Mouse (Mus musculus) heart, embryonic 10.5 days (tissue): ENCODE measurements at regions not wholly inside any gene's neighbourhood (a gene's known extent, or its start where the extent isn't known, plus 50 kb on each side); places are given as distances from the start of the nearest gene placed in this dataset.

Experiments
- DNase-seq: peaks from one replicate; pipeline ENCODE4 v3.0.0-alpha.2; 2017; ENCODE audit warnings: low spot score
- H3K27ac ChIP-seq: fragments of 300-500 bp; sonication (generic); 2 replicates; pipeline ENCODE4 v1.5.1; 2016; ENCODE audit warnings: mild to moderate bottlenecking
- H3K27me3 ChIP-seq: fragments of 300-500 bp; sonication (generic); 2 replicates; pipeline ENCODE4 v1.6.1; 2016; ENCODE audit warnings: mild to moderate bottlenecking; ENCODE audit not compliant: poor library complexity, insufficient read depth, severe bottlenecking
- H3K36me3 ChIP-seq: fragments of 300-500 bp; sonication (generic); 2 replicates; pipeline ENCODE4 v1.6.1; 2016; ENCODE audit warnings: mild to moderate bottlenecking, moderate library complexity
- H3K4me1 ChIP-seq: fragments of 300-500 bp; sonication (generic); 2 replicates; pipeline ENCODE4 v1.6.1; 2016; ENCODE audit warnings: mild to moderate bottlenecking
- H3K4me3 ChIP-seq: fragments of 300-500 bp; sonication (generic); 2 replicates; pipeline ENCODE4 v1.5.1; 2016; ENCODE audit warnings: mild to moderate bottlenecking, moderate library complexity
- H3K9me3 ChIP-seq: fragments of 300-500 bp; sonication (generic); 2 replicates; pipeline ENCODE4 v1.6.1; 2016; ENCODE audit warnings: mild to moderate bottlenecking, moderate library complexity
- WGBS: fragments of 180-500 bp; shearing (Covaris S2); methylation state at CpG from one replicate; pipeline ENCODE4 v1.1.7; 2016; 5-methylcytosine and 5-hydroxymethylcytosine counted together

DNA sequence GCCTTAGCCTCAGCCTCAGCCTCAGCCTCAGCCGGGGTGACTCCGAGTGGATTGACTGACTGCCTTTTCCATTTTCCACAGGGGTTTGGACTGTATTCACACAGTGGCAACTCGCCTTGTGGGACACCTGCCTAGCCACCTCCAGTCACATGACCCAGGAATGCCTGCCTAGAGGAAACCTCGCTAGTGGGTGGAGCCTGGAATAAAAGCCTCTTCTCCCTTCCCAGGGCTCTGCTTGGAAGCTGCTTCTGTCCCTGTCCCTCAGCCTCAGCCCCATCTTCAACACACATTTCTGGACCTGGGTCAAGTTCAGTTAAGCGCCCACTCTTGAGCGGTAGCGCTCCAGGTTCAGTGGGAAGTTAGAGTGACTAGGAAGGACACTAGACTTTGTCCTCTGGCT, 68.0 kb upstream of the Prdm11 start:
- Histone ChIP-seq H3K27ac (no peak overlapping the region), H3K27me3 (peaks cover 22% of the 10 kb centered on the region), H3K9me3 (no peaks in the 10 kb centered on the region), H3K4me3 (no peak overlapping the region), H3K4me1 (peaks cover 27% of the 10 kb centered on the region), H3K36me3 (no peaks in the 10 kb centered on the region)
- 80% methylated on average over 7 of the region's 7 CpGs for WGBS
- no peak for DNase-seq

DNA sequence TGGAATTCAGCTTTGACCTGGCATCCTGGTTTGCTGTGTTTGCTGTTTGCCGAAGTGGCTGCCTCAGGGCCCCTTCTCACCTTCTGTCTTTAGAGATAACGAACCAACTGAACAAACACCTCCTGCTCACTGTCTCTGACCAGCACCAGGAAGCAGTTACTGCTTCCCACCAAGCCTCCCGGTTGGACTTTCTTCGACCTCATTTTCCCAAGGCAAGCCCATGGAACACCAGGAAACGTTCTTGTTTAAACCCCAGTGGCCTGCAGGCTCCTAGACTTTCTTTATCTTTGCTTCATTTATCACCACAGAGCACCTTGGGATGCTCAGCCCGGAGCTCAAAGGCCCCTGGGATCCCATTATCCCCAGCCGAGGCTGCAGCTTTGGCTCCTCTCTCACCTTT, 66.4 kb upstream of the Prdm11 start:
- peak overlapping the region; percentile 38; the same call in 1 of the 2 replicates for H3K27ac ChIP-seq
- DNase-seq = no peak

DNA sequence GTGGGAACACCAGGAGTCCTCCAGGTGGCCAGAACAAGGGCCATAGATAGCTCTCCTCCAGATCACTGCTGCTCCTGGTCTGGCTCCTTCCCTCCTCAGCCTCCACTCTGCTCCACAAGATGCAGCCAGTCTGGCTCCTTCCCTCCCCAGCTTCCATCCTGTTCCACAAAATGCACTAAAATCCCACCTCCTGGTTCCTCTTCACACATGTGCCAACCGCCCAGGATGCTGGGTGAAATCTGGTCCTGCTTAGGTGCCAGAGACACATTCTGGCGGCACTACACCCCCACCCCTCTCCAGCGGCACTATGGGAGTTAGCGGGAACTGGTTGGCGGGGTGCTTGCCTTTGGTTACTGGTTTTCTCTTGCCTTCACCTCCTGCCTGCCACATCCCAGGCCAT, 64.9 kb upstream of the Prdm11 start:
- H3K4me3 ChIP-seq = no peak overlapping the region
- peaks cover 24% of the 10 kb centered on the region for H3K4me1 ChIP-seq
- DNase-seq = no peak
- no peaks in the 10 kb centered on the region for H3K36me3 ChIP-seq
- 85% methylated on average over 5 of the region's 5 CpGs for WGBS
- peaks cover 31% of the 10 kb centered on the region for H3K27me3 ChIP-seq
- no peak overlapping the region for H3K27ac ChIP-seq
- H3K9me3 ChIP-seq = no peaks in the 10 kb centered on the region

More for the DNA sequence above, 66.4 kb upstream of the Prdm11 start:
- 7% methylated on average over 7 of the region's 7 CpGs for WGBS
- Histone ChIP-seq H3K4me3 (no peak overlapping the region), H3K36me3 (no peaks in the 10 kb centered on the region), H3K27me3 (peaks cover 25% of the 10 kb centered on the region), H3K4me1 (peaks cover 27% of the 10 kb centered on the region), H3K9me3 (no peaks in the 10 kb centered on the region)

DNA sequence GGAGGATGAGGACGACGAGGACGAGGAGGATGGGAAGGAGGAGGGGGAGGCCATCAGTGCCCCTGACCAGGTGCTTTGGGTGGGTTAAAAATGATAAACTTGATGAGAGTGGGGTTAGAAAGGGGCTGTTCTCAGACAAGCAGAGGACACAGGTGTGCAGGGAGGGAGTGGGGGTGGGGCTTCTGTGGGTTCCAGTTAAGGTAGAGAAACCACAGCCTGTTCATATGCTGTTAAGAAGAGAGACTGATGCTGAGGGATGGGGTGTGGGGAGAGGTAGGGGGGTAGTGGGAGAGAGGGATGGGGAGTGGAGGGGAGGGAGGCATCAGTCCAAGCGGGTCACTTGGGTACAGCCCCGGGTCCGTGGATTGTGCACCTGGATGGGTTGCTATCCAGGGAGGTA, 60.6 kb upstream of the Prdm11 start:
- no peaks in the 10 kb centered on the region for H3K9me3 ChIP-seq
- peaks cover 25% of the 10 kb centered on the region for H3K27me3 ChIP-seq
- H3K36me3 ChIP-seq = no peaks in the 10 kb centered on the region
- 74% methylated on average over 6 of the region's 6 CpGs for WGBS
- no peak overlapping the region for H3K27ac ChIP-seq
- no peak overlapping the region for H3K4me3 ChIP-seq
- H3K4me1 ChIP-seq = peaks cover 7% of the 10 kb centered on the region; the same call in 1 of the 2 replicates
- DNase-seq = no peak

DNA sequence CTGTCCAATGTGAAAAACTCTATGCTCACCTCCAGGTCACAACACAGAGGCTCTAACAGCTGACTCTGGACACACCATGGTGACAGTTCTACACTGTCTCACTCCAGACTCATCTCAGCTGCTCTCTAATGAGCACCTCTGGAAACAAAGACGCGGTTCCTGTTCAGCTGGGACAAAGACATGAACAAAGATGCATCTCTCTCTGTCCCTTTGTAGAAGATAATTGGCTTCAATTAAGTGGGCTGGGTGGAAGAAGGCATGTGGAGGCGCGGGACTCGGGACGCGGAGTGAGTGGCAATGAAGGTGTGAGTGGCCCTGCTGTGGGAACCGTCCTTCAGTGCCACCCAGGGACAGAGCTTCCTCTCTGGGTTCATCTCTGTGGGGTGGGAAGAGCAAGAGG, 56.0 kb upstream of the Prdm11 start:
- WGBS = 81% methylated on average over 8 of the region's 8 CpGs
- no peaks in the 10 kb centered on the region for H3K36me3 ChIP-seq
- no peak overlapping the region for H3K4me3 ChIP-seq
- H3K27me3 ChIP-seq = peaks cover 2% of the 10 kb centered on the region; the same call in 1 of the 2 replicates
- no peak for DNase-seq
- H3K4me1 ChIP-seq = peaks cover 34% of the 10 kb centered on the region
- no peak overlapping the region for H3K27ac ChIP-seq
- no peaks in the 10 kb centered on the region for H3K9me3 ChIP-seq

DNA sequence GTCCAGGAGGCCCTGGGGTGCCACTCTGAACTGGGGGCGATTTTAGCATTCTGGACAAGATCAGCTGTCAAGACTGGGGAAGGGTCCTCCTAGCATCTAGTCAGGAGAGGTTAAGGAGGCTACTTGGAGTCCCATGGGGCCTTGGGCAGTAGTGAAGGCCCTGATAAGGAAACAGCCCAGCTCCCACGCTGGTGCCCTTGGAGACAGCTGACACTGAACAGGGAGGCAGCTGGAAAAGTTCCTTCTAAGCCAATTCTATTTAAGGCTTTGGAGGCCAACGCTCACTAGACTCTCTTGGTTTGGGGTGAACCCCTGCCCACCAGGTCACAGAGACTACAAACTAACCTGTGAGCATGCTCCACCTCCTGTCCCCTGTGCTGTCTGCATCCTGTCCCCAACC, 53.8 kb upstream of the Prdm11 start:
- no peaks in the 10 kb centered on the region for H3K27me3 ChIP-seq
- no peaks in the 10 kb centered on the region for H3K36me3 ChIP-seq
- H3K4me3 ChIP-seq = no peak overlapping the region
- peak overlapping the region; percentile 78 for H3K27ac ChIP-seq
- peaks cover 30% of the 10 kb centered on the region for H3K4me1 ChIP-seq
- WGBS = 10% methylated on average over 3 of the region's 3 CpGs
- H3K9me3 ChIP-seq = no peaks in the 10 kb centered on the region
- DNase-seq = peak; percentile 78

DNA sequence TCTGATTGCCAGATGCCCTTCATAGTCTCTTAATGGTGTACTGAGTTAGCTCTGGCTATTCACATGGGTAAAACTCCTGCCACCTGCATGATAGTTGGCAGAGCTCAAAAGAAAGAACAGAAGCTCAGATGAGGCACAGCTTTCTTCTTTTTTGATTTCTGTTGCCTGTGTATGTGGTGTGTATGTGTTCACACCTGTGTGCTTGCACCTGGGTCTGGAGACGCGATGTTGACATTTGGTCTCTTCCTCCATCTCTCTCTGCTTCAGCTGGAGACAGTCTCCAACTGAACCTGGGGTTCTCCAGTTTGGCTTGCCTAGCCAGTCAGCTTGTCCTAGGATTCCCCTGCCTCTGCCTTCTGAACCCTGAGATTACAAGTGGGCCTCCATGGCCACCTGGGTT, 51.0 kb upstream of the Prdm11 start:
- Histone ChIP-seq H3K4me1 (peaks cover 34% of the 10 kb centered on the region), H3K9me3 (no peaks in the 10 kb centered on the region), H3K4me3 (no peak overlapping the region), H3K27me3 (peaks cover 5% of the 10 kb centered on the region; the same call in 1 of the 2 replicates), H3K36me3 (no peaks in the 10 kb centered on the region), H3K27ac (no peak overlapping the region)
- DNase-seq = no peak
- WGBS = 94% methylated on average over 2 of the region's 2 CpGs

DNA sequence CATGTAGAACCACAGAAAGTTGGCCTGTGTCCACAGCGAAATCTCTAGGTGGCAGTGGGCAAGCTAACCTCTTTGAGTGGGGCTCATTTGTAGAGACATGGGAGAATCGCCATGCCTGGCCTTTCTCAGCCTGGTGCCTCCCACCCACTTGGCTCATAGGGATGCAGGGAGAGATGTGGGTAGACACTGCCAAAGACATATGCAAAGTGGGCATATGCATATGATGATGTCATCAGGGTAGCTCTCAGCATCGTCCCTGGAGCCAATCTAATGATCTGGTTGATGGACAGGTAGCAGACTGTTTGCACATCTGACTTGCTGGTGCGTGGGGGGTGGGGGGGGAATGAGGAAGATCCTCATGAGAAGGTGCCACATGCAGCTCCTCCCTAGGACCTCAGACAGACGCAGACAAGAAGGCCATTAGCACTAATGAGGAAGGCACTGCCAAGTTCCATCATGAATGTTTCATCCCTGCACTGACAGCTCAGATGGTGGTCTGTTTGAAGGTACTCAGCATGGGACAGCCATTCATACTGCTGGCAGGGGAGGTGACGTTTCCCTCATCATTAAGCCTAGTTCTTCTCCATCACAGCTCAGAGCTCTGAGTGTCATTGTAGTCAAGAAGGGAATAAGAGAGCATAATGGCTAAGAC, 50.2 kb upstream of the Prdm11 start:
- no peak overlapping the region for H3K4me3 ChIP-seq
- no peaks in the 10 kb centered on the region for H3K9me3 ChIP-seq
- no peak overlapping the region for H3K27ac ChIP-seq
- DNase-seq = no peak
- H3K27me3 ChIP-seq = peaks cover 5% of the 10 kb centered on the region; the same call in 1 of the 2 replicates
- H3K4me1 ChIP-seq = peaks cover 34% of the 10 kb centered on the region
- no peaks in the 10 kb centered on the region for H3K36me3 ChIP-seq
- WGBS = 67% methylated on average over 6 of the region's 6 CpGs
